Mouse (Mus musculus): ENCODE results near the gene Slc1a3.
A peak's percentile ranks its signal among the peaks of the same experiment; 100 is the strongest.

Slc1a3 gene

DNA sequence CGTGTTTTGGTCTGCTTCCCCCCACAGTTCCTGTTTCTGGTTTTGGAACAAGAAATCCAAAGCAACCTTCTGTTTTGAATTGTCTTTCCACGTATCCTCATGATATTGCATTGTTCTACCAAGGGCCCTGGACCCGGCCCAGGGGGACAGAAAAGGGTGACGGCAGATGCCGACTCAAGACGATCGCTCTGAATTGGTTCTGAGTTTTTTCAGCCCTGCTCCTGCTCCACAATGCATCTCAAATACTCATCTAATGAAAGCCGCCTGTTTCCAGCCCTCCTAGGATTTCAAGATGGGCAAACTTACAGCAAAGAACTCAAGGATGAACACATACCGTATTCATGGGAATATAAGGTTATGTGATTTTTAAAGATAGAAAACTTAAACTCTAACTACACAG lies 55.3 kb downstream of the Slc1a3 start:
- DNase-seq = no peak

DNA sequence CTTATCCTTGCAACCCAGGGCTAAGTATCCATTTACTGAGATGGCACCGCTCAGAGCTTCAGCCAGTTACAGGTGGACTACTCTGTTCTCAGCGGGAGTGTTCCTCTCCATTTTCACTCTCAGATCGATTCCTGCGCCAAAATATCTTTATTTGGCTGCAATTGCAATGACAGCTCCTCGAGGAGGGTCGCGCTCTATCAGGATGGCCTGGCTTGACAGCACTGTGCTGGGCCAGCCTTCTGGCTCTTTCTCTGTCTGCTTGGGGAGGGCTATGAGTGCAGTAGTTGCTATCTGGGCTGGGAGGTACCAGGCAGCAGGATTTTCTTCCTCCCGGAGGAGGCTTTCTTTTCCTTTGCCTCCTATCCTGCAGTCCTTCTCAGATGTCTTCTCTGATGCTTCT lies 57.9 kb downstream of the Slc1a3 start:
- DNase-seq = no peak

DNA sequence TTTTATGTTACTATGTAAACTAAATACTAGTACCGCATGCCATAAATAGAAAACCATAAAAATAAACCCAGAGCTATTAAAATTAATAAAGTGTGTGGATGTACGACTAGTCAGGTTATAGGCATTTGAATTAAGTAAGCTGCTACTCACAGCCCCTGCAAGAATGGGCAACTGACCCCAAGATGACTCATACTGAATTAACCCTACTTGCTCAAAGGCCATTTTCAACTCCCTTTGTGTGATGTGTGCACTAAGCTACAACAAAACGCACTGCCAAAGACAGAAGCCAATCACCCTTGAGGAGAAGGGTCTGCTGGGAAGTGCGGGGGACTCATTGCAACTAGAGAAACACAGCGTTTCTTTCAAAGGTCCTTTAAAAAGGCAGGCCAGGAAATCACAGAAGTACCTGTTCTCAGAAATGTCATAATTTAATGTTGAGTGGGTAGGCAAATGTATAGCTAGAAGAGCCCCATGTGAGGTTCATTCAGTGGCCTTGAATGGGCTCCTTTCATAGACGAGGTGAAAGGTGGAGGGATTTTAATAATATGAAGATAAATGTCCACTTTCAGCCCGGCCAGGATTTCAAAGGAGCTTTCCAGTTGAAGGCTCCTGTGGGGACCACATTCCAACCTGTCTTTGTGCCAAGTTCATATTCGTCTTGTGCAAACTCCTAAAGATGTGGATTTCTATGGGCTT lies 66.4 kb downstream of the Slc1a3 start:
- no peak for DNase-seq

DNA sequence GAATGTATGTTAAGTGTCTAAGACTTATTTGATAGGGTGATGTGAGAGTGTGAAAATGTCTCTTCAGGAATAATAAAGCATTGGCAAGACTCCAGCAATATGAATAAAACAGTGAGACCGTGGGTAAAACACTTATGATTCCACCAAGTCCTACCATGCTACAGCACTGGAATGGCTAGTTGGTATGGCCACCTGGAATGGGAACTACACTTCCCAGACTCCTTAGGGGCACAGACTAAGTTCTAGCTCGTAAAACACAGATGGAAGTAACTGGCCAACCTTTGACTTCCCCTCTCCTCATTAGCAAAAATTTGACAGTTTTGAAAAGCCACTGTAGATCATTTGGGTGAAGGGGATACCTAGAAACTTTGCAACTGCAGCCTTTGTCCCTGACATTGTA lies 70.7 kb downstream of the Slc1a3 start:
- DNase-seq = no peak

DNA sequence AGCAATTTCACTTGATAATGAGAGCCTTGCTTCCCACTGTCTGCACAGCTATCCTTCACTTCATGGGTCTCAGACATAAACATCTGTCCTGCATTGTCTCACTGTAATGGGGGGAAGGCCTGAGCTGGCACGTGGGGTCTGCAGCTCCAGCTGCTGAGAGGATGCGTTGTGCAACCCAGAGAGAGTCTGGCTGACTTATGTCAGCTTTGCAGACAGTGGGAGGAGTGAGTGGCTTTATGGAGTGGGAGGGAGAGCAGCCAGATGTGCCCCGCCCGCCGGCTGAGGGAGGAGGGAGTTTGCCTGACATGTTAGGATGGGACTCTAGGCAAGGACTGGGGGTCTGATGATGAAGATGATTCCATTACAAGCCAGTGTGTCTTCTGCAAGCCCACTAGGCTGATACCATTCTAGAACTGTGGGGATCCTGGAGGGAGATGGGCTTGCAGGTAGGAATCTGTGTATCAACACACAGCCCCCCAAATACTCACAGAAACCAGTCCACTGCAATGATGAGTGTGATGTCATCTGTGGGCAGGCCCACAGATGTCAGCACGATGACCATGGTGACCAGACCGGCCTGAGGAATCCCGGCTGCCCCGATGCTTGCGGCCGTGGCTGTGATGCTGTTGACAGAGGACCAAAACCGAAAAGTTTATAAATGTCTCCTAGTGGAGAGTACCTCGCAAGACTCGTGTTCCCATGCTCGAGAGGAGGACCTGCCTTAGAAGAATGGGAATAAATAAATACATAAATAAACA lies 71.8 kb downstream of the Slc1a3 start:
- no peak for DNase-seq

DNA sequence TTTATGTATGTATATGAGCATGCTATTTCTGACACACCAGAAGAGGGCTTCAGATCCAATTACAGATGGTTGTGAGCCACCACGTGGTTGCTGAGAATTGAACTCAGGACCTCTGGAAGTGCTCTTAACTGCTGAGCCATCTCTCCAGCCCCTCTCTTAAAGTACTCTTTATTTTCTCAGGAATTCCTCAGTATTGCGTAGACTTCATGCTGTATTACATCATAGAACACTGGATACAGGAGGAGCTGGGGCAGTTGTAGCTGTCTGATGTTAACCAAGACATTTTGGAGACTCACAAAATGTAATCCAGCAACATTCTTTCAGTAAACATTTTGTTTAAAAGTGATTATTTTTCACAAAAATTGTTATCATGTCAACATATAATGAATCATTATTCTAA lies 73.3 kb downstream of the Slc1a3 start:
- no peak for DNase-seq

DNA sequence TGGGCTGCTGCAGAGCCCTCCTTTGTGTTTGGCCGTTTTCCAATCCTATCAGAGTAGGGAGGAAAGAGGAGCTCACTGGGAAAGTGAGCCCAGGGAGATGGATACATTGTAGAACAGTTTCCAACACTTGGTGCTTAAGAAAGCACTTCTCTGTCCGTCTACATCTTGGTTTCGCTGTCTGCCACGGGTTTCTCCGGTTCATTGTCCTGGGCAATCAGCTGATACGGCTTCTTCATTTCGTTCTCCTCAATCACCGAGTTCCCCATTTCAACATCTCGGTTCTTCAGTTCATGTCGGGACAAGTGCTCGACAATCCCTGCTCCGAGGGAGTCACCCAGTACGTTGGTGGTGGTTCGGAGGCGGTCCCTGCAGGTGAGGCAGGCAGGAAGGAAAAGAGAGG lies 74.6 kb downstream of the Slc1a3 start:
- no peak for DNase-seq

DNA sequence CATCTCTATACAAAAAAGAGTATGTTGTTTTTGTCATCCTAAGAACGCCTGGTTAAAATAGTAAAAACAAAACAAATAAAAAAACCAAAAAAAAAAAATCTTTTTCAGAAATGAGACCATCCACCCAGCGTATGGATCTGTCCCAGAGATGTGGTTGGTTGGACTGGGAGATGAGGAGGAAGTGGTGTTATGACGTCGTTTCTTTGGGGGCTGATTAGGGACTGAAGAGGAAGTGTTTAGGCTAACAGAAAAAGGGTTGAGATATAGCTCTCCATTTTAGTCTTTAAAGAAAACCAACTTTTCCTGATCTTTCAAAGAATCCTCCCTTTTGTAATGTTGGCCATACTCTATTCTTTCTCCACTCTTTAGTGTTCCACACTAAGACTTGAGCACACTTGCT lies 75.8 kb downstream of the Slc1a3 start:
- DNase-seq = no peak

DNA sequence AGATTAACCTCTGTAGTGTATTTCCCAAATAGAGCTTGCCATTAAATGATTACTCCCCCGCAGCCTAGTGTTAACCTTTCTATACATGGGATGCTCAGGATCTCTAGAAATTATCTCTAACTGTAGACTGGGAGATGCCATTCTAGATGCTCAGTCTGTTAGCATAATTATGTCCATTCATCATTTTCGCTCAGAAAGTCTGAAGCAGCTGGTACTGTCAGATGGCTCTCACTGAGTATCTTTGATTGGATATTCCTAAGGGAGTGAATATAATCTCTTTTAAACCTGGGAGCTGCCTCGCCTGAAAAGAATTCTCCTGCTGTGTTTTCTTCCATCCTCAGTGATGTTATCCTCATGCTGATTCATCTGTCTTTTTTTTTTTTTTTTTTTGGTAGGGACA lies 76.2 kb downstream of the Slc1a3 start:
- no peak for DNase-seq

DNA sequence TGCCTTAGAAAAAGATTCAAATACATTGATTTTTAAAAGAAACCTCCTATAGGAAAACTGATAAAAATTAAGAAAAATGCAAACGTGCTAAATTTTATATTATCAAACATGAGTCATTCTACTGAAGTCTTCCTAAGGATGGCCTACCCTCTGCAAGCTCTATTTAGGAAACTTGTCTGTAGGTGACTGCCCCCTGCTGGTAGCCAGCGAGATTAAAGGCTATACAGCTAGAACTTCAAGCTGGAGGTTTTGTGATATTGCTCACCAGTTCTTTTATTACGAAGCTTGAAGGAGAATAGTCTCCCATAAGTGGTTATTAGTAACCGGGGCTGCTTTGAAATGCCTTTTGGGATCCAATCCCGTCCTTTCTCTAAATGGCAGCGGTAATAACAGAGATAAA lies 77.2 kb downstream of the Slc1a3 start:
- peak; percentile 45 to 74 for DNase-seq

DNA sequence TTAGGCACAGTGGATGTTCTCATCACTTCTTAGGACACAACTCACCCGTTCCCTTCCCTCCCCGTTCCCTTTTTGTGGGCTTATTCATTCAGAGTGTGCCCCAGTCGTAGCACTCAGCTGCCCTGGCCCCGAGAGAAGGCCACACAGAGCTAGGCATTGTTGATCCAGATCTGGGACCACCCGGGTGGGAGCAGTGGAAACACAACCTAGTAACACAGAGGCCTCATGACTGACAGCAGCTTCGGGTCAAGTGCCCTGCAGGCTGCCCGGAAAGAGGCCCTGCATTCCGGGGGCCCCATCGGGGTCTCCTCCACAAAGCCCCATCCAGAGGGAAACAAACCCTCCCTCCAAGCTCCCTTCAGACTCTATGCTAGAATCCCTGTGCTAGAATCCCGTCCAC lies 78.2 kb downstream of the Slc1a3 start:
- DNase-seq = peak in 1 of 2 experiments; percentile 30

DNA sequence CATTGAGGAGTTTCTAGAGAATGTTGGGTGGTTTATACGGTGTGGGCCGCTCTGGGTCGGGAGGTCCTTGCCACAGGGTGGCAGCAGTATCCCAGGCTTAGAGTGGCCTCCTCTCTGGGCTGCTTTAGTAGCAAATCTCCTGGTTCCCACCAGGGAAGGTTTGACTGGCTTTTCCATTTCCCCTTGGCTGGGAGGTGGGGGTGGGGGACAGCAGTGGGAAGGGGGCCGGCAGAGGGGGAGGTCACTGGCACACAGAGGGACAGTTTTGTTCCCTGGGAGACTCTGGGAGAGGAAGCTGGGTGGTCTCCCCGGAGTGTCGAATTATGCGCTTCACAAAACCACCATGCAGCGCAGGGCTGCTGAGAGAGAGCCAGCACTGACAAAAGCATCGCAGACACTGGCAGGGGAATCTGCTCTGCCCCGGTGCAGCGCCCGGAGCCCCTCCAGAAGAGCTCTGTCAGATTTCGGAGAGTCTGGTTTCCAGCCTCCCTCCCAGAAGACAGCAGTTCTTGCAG lies 81.2 kb downstream of the Slc1a3 start:
- peak; percentile 85 to 89 for DNase-seq

DNA sequence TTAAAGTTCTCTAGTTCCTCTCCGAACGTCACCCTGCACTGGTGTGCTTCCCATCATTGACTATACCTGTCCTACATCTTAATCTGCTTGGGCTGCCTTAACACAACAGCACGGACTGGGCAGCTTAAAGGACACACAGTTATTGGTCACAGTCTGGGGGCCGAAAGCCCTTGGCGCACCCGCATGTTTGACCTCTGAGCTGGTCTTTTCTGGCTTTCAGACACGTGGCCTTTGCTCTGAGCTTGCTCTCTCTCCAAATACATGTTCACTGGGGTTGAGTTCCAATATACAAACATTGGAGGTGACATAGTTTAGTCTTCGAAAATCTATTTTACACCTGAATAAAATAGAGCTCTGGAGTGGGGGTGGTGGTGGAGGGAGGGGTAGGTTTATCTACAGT lies 82.4 kb downstream of the Slc1a3 start:
- no peak for DNase-seq

DNA sequence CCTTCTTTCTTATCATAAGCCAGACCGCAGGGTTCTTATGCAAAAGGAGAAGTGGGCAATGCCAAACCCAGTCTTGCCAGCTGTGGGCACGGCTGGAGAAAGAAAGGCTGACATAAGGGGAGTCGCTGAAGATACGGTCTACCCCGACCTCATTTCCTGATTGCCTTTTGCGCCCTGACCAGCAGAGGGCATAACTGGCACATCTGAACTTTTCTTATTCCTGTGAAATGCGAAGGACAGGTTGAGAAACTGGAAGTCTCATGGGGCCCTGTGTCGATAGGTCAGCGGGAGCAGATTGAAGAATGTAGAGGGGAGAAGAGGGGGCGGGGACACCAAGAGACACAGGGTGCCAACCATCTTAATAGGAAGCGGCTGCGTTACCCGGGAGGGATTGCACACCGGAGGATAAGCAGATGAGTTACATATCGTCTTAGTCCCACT lies 83.4 kb downstream of the Slc1a3 start:
- peak; percentile 79 to 82 for DNase-seq

DNA sequence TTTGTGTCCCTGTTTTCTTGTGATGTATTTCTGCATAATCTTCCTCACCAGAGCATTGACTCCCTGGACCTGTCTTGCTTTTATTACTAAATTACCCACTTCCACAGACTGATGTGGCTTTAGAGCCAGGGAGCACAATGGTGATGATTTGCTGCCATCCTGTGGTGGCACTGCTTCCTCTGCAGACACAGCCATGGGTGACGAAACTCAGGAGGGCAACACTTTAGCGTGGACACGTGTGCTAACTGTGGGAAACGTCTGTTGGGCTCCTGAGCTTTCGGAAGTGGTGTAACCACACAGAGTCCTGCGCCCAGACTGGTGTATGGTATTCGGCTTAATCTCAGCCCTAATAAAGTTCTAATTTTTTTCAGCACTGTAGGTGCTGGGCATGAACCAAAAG lies 85.2 kb downstream of the Slc1a3 start:
- DNase-seq = peak; percentile 29 to 58

DNA sequence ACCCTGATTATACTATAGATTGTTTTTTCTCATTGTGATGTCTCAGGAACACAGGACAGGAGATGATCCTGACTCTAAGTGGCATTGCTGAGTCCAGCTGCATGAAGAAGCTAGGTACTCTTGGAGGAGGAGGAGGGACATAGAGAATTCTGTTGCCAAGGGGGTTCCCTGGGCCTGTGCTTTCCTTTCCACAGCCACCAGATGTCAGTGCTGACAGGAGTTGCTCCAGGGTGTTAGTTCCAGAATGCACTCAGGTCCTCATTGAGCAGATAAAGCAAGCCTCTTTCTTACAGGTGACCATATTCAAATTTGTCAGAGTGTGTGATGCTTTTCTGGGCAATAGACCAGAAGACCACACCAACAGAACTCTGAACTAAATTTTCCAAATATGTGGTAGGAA lies 86.7 kb downstream of the Slc1a3 start:
- DNase-seq = no peak

DNA sequence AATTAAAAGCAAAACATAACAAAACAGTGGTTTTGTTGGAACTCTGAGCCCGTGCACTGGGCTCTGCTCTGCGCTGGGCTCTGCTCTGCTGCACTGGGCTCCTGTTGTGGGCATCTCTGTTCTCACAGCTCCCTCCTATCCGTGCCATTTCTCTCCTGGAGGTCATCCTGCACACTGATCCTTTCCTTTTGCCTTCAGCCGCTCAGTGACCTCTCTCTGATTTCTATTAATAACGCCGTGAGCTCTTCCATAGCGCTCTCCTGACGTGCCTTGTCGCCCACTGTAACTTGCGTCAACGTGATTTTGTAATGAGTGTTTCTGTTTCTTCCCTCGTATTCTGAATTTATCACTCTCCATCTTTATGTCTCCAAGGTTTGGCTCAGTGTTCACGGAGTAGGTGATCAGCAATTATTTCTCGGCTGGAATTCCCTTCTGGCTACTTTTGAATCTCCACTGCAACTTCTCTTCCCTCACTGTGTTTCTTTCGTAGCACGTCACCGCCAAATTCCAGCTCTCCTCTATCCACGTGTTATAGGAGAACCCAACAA lies 91.0 kb downstream of the Slc1a3 start:
- DNase-seq = no peak

DNA sequence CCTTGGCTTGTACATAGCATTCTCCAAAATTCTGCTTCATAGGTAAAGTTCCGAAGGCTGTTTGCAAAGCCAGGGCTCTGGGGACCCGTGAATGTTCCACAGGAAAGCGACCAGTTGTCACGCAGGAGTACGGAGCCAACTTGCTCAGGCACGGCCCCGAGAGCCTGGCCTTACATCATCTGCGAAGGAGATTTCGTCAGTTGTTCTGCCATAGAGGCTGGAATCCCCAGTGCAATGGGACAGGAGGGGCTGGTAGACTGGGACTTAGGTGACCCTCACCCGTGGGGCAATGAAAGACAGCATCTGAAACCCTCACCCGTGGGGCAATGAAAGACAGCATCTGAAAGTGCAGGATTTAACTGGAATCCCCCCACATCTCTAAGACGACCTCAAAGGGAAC lies 94.3 kb downstream of the Slc1a3 start:
- no peak for DNase-seq

DNA sequence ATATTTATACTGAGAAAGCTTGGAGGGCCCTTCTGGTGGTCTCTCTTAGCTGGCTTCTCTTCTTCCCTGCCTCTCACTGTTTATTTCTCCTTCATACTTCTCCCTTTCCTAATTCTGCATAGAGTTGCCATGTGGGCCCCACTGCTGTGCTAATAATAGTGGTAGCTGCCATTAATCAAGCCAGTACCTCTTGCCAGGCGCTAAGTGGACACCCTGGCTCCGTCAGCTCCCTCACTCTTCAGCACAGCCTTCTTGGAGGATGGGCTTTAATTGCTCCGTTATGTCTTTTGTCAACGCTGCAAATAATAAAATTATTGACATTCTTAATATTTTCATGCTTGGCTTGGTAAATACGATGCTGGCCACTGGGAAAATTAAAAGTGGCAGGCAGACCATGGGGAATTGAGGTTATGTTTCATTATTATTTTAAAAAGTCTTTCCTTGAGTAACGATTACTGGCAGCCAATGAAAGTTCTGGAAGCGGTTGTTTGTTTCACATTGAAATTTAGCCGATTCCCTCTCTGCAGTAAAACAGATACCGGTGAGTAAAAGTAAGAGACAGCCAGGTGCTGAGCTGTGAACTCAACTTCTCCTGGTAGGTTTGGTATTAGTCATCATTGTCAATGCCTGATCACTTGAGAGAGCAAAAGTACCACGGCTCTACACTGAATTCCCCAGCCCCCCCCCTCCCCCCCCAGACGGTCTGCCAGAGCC lies 94.9 kb downstream of the Slc1a3 start:
- DNase-seq = no peak

DNA sequence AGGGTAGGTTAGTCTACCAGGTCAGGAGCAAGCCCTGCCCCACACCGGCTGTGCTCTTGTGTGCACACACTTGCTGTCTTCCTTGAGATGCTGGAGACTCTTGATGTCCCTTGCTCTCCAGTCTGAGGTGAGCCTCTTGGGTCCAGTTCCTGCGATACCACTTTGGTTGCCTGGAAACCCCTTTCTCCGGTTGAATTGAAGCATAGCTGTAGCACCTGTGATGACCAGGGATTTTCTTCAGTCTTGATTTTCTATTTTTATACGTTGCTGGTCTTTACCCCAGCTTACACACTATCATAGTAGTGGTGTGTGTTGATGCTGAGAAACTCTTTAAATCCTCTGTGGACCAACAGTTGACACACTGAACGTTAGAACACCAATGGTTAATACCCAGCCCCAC lies 95.9 kb downstream of the Slc1a3 start:
- DNase-seq = no peak

DNA sequence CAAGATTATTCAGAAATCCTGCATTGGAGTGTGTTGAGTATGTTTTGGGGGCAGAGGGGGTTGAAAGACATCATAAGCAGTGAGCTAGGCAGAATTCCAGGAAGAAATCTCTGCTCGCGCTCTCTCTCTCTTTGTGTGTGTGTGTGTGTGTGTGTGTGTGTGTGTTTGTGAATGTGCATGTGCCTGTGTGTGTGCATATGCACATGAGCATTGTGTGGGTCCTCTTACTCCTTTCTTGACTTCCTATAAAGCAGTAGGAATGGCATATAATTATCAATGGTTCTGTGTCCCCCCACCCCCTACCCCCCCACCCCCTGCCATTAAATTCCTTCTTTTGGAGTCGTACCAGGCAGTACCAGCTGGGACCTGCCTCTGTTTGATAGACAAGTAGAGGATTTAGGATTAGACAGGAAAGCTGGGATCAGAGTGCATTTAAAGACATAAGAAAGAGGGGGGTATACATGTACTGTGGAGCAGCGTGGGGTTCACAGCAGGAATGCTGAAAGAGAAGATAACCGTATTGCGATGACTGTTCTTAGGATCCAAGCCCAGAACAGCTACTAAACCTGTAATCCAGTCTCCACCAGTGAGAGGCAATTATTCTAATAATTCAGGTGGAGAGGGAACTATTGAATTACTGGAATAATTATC lies 104.9 kb downstream of the Slc1a3 start:
- DNase-seq = no peak

DNA sequence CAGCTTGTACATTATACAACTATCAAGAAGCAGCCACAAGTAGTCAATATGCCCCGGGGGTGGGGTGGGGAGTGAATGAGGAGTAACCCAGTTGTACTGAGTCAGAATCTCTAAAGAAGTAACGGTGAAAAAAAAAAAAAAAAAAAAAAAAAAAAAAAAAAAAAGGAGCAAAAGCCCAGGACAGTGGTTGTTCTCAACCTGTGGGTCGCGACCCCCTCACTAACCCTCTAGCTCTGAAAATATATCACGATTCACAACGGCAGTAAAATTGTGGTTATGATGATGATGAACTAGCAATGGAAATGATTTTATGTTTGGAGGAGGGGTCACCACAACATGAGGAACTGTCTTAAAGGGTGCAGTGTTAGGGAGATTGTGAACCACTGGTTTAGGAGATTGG lies 108.2 kb downstream of the Slc1a3 start:
- no peak for DNase-seq
